Comparison of ENCODE assay signal across 9 mouse cellular contexts in the genomic region with DNA sequence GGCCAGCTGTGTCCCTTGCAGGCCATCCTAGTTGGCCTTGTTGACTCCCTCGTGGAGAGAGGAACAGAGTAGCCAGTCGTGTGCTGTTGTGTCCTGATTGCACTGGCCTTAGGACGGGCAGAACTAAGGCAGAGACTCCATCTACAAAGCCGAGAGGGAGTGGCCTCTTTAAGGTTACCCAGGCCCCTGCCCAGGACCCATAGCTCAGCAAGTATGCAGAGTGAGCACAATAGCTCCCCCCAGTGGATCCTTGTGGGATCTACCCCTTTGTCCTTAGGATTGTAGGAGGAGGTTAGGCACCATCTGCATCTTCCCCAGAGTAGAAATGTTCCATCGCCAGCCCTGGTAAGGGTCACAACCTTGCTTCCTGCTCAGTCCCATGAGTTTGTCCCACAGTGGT. TPM values are rescaled to one million over a fixed set of nuclear protein-coding genes. Genes with fewer than 3 reads are reported as not detected.
DNase-seq lines count a peak whose midpoint lies in the region; ATAC-seq and TF ChIP-seq lines count a peak whose summit lies in the region.
"Had no signal": no experiment of that assay in that cellular context is flagged by ENCODE, and none has a peak within 500 bp of the region (broad histone marks: within the 10 kb centered on the region; RNA-seq: fewer than 3 reads in every experiment).

No protein-coding gene starts in this region.

- no peak overlapping the region for H3K9ac ChIP-seq in stomach, postnatal 0 days (ENCODE audit: low read length)
- H3K9ac ChIP-seq: embryonic facial prominence, embryonic 15.5 days had no signal

- H3K27me3 ChIP-seq in stomach, postnatal 0 days (ENCODE audit: control insufficient read depth, insufficient read depth, low read length), result no peaks in the 10 kb centered on the region
- H3K27me3 ChIP-seq: embryonic facial prominence, embryonic 15.5 days had no signal

- ATAC-seq in megakaryocyte progenitor cell, adult 5-6 weeks (replicated peaks; ENCODE audit: poor library complexity), result peak; percentile 85
- peak; percentile 41; the same call in 1 of the 2 replicates for ATAC-seq in stomach, postnatal 0 days (ENCODE audit: low FRiP score, low TSS enrichment)

- DNase-seq in layer of hippocampus, adult 11-12 months (ENCODE audit: low spot score), result peak; percentile 81
- no peak for DNase-seq in layer of hippocampus, adult 9-10 months (ENCODE audit: low spot score)
- DNase-seq in MN1 (ENCODE audit: low spot score), result peak; percentile 78
- peak; percentile 54 for DNase-seq in cerebellum, adult 9-10 months
- peak; percentile 24 for DNase-seq in gastrocnemius, postnatal 25 days
- peak; percentile 51 for DNase-seq in layer of hippocampus, adult 9-11 months
- DNase-seq in stomach, postnatal 0 days (ENCODE audit: low spot score), result peak; percentile 69

- H3K36me3 ChIP-seq in stomach, postnatal 0 days (ENCODE audit: control insufficient read depth, insufficient read depth, low read length), result no peaks in the 10 kb centered on the region
- H3K36me3 ChIP-seq: embryonic facial prominence, embryonic 15.5 days had no signal

- H3K9me3 ChIP-seq in stomach, postnatal 0 days (ENCODE audit: control insufficient read depth, low read length), result no peaks in the 10 kb centered on the region
- H3K9me3 ChIP-seq: embryonic facial prominence, embryonic 15.5 days had no signal

- 48% methylated on average over 5 of the region's 5 CpGs for WGBS in stomach, postnatal 0 days

- peak; percentile 75 for TF ChIP-seq CTCF in stomach, postnatal 0 days (IDR thresholded peaks at IDR 0.05; ENCODE audit: low read depth)

- H3K4me2 ChIP-seq in stomach, postnatal 0 days (replicated peaks; ENCODE audit: low read depth), result no peak overlapping the region
- H3K4me2 ChIP-seq: embryonic facial prominence, embryonic 15.5 days had no signal

- H3K27ac ChIP-seq in stomach, postnatal 0 days (replicated peaks), result no peak overlapping the region
- H3K27ac ChIP-seq: embryonic facial prominence, embryonic 15.5 days had no signal

- H3K4me1 ChIP-seq in stomach, postnatal 0 days (replicated peaks; ENCODE audit: control insufficient read depth, insufficient read depth), result no peaks in the 10 kb centered on the region
- H3K4me1 ChIP-seq: embryonic facial prominence, embryonic 15.5 days had no signal

- TF ChIP-seq EP300 in stomach, postnatal 0 days (optimal IDR thresholded peaks at IDR 0.05), result no peak

- H3K4me3 ChIP-seq in stomach, postnatal 0 days (ENCODE audit: low read depth, low read length), result no peak overlapping the region
- H3K4me3 ChIP-seq: embryonic facial prominence, embryonic 15.5 days had no signal

RNA-seq across cellular contexts. Expression of a gene that starts 27.5 kb away (rescaled TPM):
- total RNA-seq in gastrocnemius, postnatal 25 days (2021), result under 1 TPM; 0.26 to 0.51 TPM
- total RNA-seq in megakaryocyte progenitor cell, adult 5-6 weeks (2015), result not detected in 2 replicates
- total RNA-seq in megakaryocyte progenitor cell, adult 5-6 weeks (2017), result not detected in 2 replicates
- polyA plus RNA-seq in stomach, postnatal 0 days (2015; fragmentation: Nextera tagmentation; extraction: Ambion mirVana), result 1.1 and 1.4 TPM in 2 replicates

RNA-seq across cellular contexts. Expression of a gene that starts 30.9 kb away (rescaled TPM):
- 100 to 1,000 TPM; 590 to 608 TPM for total RNA-seq in gastrocnemius, postnatal 25 days (2021)
- 173 and 221 TPM in 2 replicates for total RNA-seq in megakaryocyte progenitor cell, adult 5-6 weeks (2015)
- 222 and 258 TPM in 2 replicates for total RNA-seq in megakaryocyte progenitor cell, adult 5-6 weeks (2017)
- polyA plus RNA-seq in stomach, postnatal 0 days (2015; fragmentation: Nextera tagmentation; extraction: Ambion mirVana), result 128 and 129 TPM in 2 replicates
